Mouse (Mus musculus): ENCODE measurements at regions not wholly inside any gene's neighbourhood (a gene's known extent, or its start where the extent isn't known, plus 50 kb on each side); places are given as distances from the start of the nearest gene placed in this dataset.
"Not testable (repeated sequence)": the region's sequence is repeated elsewhere in the genome, so short reads cannot be mapped to it uniquely, and the experiment has no call there.

DNA sequence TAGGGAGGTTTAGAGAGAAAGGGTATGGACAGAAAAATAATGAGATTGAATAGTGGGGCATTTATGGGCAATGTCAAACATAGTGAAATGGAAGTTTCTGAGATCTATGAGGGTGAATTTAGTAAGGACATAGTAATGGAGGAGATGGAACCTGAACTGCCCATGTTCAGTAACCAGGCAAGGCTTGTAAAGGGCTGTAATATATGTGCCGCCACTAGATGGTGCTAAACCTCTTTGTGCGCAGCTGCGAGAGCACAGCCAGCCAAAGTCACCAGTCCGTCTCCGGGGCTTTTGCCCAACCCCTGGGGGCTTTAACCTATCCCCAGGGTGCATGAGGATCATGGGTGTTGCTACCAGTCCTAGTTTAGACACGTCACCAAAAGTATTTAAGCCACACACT lies 77.7 kb upstream of the Vmn2r25 start:
- ATAC-seq (ENCODE audit: low FRiP score, low read depth) = peak; percentile 68; the same call in 1 of the 2 replicates
- 9% methylated on average over 5 of the region's 6 CpGs for WGBS
- H3K9me3 ChIP-seq = not testable (repeated sequence)

DNA sequence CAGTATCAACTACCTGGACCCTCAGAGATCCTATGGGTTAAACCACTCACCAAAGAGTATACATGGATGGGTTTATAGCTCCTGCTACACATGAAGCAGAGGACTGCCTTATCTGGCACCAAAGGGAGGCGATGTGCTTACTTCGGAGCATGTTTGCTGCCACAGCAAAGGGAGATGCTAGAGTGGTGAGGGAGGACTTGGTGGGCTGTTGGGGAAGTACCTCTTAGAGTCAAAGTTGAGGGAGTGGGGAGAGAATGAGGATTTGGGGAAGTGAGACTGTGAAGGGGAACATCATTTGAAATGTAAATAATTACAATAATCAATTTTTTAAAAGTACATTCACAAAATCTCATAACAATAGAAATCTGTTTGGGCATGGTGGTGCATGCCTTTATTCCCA lies 84.7 kb upstream of the Vmn2r25 start:
- H3K27ac ChIP-seq = no peak overlapping the region
- no peaks in the 10 kb centered on the region for H3K4me1 ChIP-seq
- H3K4me3 ChIP-seq = no peak overlapping the region
- H3K36me3 ChIP-seq = no peaks in the 10 kb centered on the region
- no peaks in the 10 kb centered on the region for H3K9me3 ChIP-seq
- no peak overlapping the region for H3K4me2 ChIP-seq (replicated peaks)
- ATAC-seq (ENCODE audit: low FRiP score, low read depth) = no peak
- no peak overlapping the region for H3K9ac ChIP-seq
- H3K27me3 ChIP-seq (replicated peaks) = no peaks in the 10 kb centered on the region
- WGBS = 95% methylated on average over 2 of the region's 2 CpGs

More for the DNA sequence above, 77.7 kb upstream of the Vmn2r25 start:
- not testable (repeated sequence) for H3K4me2 ChIP-seq (replicated peaks); H3K36me3 ChIP-seq; H3K4me1 ChIP-seq; H3K27ac ChIP-seq; H3K27me3 ChIP-seq (replicated peaks); H3K4me3 ChIP-seq; H3K9ac ChIP-seq

DNA sequence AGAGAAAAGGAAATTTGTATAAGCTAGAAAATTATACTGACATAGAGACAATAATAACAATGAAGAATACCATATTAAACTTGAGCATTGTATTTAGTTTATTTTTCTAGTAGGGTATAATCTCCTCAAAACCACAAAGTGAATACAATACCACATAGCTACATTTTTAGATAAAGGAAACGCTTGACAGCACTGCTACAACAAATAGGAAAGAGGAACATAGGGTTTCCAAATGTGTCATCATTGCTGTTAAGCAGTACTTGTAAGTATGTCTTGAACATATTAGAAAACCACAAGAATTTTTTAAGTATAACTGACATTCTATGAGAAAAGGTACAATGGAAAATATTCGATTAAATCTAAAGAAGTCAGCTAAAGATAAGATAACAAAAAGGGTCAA lies 63.0 kb upstream of the Vmn2r26 start:
- H3K4me2 ChIP-seq (replicated peaks) = no peak overlapping the region
- H3K4me3 ChIP-seq = no peak overlapping the region
- H3K4me1 ChIP-seq = no peaks in the 10 kb centered on the region
- no peak for ATAC-seq (ENCODE audit: low FRiP score, low read depth)
- WGBS = 84% methylated on average over 2 of the region's 2 CpGs
- H3K36me3 ChIP-seq = no peaks in the 10 kb centered on the region
- no peaks in the 10 kb centered on the region for H3K9me3 ChIP-seq
- H3K9ac ChIP-seq = no peak overlapping the region
- no peak overlapping the region for H3K27ac ChIP-seq
- H3K27me3 ChIP-seq (replicated peaks) = no peaks in the 10 kb centered on the region

DNA sequence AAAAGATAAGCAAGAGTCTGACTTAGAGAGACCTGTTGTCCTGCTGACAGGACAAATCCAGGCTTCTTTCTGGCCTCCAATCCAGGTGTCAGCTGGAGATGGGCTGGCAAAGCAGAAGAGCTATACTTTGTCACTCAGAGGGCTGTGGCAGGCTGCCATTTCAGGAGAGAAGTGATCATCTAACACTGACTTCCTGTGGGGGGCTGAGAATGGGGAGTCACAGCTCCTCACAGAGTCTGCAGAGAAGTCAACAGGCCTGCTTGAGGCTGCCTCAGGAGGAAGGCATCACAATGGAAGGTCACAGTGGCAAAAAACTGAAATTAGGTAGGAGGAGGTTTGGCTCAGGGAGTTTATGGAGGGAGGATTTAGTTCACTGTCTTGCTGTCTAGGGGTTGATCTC lies 53.2 kb upstream of the Vmn2r26 start:
- Histone ChIP-seq H3K27ac (no peak overlapping the region), H3K9ac (no peak overlapping the region), H3K4me1 (no peaks in the 10 kb centered on the region), H3K4me2 (replicated peaks) (no peak overlapping the region), H3K9me3 (no peaks in the 10 kb centered on the region), H3K4me3 (no peak overlapping the region), H3K36me3 (no peaks in the 10 kb centered on the region), H3K27me3 (replicated peaks) (no peaks in the 10 kb centered on the region)
- no peak for ATAC-seq (ENCODE audit: low FRiP score, low read depth)
